Mouse (Mus musculus): ENCODE measurements around the gene Fam241a.

- no peak for TF ChIP-seq CTCF (IDR thresholded peaks at IDR 0.05; ENCODE audit: control insufficient read depth, insufficient read depth, insufficient replicate concordance, low read depth, low read length)
- no peak for TF ChIP-seq POLR2A (IDR thresholded peaks at IDR 0.05; ENCODE audit: control insufficient read depth, low read depth, low read length)
Measured at GRCm38 (mm10) chr3:127930326-127931012, 34.3 kb upstream of the Fam241a start.

Measured in testis, adult 2 months (tissue).